9 mouse cellular contexts compared by ENCODE assay signal in genomic region chr1:135540270-135540669, GRCm38 (mm10).
DNase-seq lines count a peak whose midpoint lies in the region; ATAC-seq lines count a peak whose summit lies in the region.
"Had no signal": no experiment of that assay in that cellular context is flagged by ENCODE, and none has a peak within 500 bp of the region (broad histone marks: within the 10 kb centered on the region; RNA-seq: fewer than 3 reads in every experiment).

No protein-coding gene starts in this region.

- no peak overlapping the region for H3K4me2 ChIP-seq in forebrain, embryonic 15.5 days (replicated peaks)
- H3K4me2 ChIP-seq in liver, embryonic 15.5 days = no peak overlapping the region
- no peak overlapping the region for H3K4me2 ChIP-seq in neural tube, embryonic 13.5 days

- H3K27ac ChIP-seq in forebrain, embryonic 15.5 days (replicated peaks) = no peak overlapping the region
- H3K27ac ChIP-seq in liver, embryonic 15.5 days (replicated peaks) = no peak overlapping the region
- no peak overlapping the region for H3K27ac ChIP-seq in neural tube, embryonic 13.5 days (replicated peaks)
- H3K27ac ChIP-seq: macrophage had no signal

- H3K9ac ChIP-seq in forebrain, embryonic 15.5 days (replicated peaks) = no peak overlapping the region
- no peak overlapping the region for H3K9ac ChIP-seq in liver, embryonic 15.5 days
- no peak overlapping the region for H3K9ac ChIP-seq in neural tube, embryonic 13.5 days

- WGBS in forebrain, embryonic 15.5 days = 23% methylated on average over 4 of the region's 4 CpGs
- 19% methylated on average over 4 of the region's 4 CpGs for WGBS in liver, embryonic 15.5 days (ENCODE audit: insufficient replicate concordance)
- 29% methylated on average over 4 of the region's 4 CpGs for WGBS in neural tube, embryonic 13.5 days

- H3K9me3 ChIP-seq in forebrain, embryonic 15.5 days = no peaks in the 10 kb centered on the region
- no peaks in the 10 kb centered on the region for H3K9me3 ChIP-seq in liver, embryonic 15.5 days (replicated peaks)
- H3K9me3 ChIP-seq in neural tube, embryonic 13.5 days = no peaks in the 10 kb centered on the region

- peak; percentile 94 for DNase-seq in ES-CJ7 (ENCODE audit: low read depth, low spot score)
- DNase-seq in cerebellum, adult 11 months = peak; percentile 62
- peak; percentile 89 to 94 for DNase-seq in heart, postnatal 14 days
- peak; percentile 95 to 96 for DNase-seq in kidney, postnatal 4 days
- DNase-seq in testis, postnatal 10 days (ENCODE audit: low spot score) = peak; percentile 96

- peak; percentile 68 for ATAC-seq in forebrain, embryonic 15.5 days (replicated peaks)
- peak; percentile 28; the same call in 1 of the 2 replicates for ATAC-seq in liver, embryonic 15.5 days (ENCODE audit: insufficient read depth)
- peak; percentile 55; the same call in 1 of the 2 replicates for ATAC-seq in neural tube, embryonic 13.5 days (ENCODE audit: low read depth)

- peaks cover 2% of the 10 kb centered on the region; the same call in 1 of the 2 replicates for H3K36me3 ChIP-seq in forebrain, embryonic 15.5 days
- H3K36me3 ChIP-seq in liver, embryonic 15.5 days (replicated peaks) = no peaks in the 10 kb centered on the region
- peaks cover 14% of the 10 kb centered on the region for H3K36me3 ChIP-seq in neural tube, embryonic 13.5 days

- peaks cover 21% of the 10 kb centered on the region for H3K4me1 ChIP-seq in forebrain, embryonic 15.5 days
- no peaks in the 10 kb centered on the region for H3K4me1 ChIP-seq in liver, embryonic 15.5 days (replicated peaks)
- H3K4me1 ChIP-seq in neural tube, embryonic 13.5 days (replicated peaks) = peaks cover 44% of the 10 kb centered on the region

- no peak overlapping the region for H3K4me3 ChIP-seq in forebrain, embryonic 15.5 days
- H3K4me3 ChIP-seq in liver, embryonic 15.5 days (replicated peaks) = no peak overlapping the region
- H3K4me3 ChIP-seq in neural tube, embryonic 13.5 days = no peak overlapping the region

- intact Hi-C loops in heart, postnatal 14 days (cut with DNase I) = loop anchor here (1.0 to 5.0 kb wide), 3 partner anchors 78 to 368 kb away; no protein-coding TSS in a partner anchor

- H3K27me3 ChIP-seq in forebrain, embryonic 15.5 days = no peaks in the 10 kb centered on the region
- no peaks in the 10 kb centered on the region for H3K27me3 ChIP-seq in liver, embryonic 15.5 days
- H3K27me3 ChIP-seq in neural tube, embryonic 13.5 days = no peaks in the 10 kb centered on the region
